Mouse (Mus musculus): ENCODE measurements around the gene Chchd5. TPM values are rescaled to one million over a fixed set of nuclear protein-coding genes. Genes with fewer than 3 reads are reported as not detected.

Chchd5 gene
- polyA plus RNA-seq, 1 experiment from 2014 or later, result 16.9 TPM

- 84% methylated on average over 9 of the region's 9 CpGs for WGBS
- H3K4me3 ChIP-seq, result no peak overlapping the region
- peaks cover 5% of the 10 kb centered on the region for H3K9me3 ChIP-seq (replicated peaks)
- no peak for ATAC-seq (ENCODE audit: insufficient number of reproducible peaks, low FRiP score)
- H3K27ac ChIP-seq (ENCODE audit: poor library complexity, severe bottlenecking), result no peak overlapping the region
- H3K4me1 ChIP-seq (replicated peaks), result no peaks in the 10 kb centered on the region
- H3K36me3 ChIP-seq, result no peaks in the 10 kb centered on the region
- no peaks in the 10 kb centered on the region for H3K27me3 ChIP-seq (replicated peaks)
- H3K9ac ChIP-seq, result no peak overlapping the region
- no peak overlapping the region for H3K4me2 ChIP-seq
Observed at GRCm38 (mm10) chr2:129151111-129151510, 21.6 kb downstream of the Chchd5 start.

GRCm38 (mm10) chr2:129152751-129153150, 23.3 kb downstream of the Chchd5 start:
- Histone ChIP-seq H3K36me3 (no peaks in the 10 kb centered on the region), H3K4me1 (replicated peaks) (no peaks in the 10 kb centered on the region), H3K27me3 (replicated peaks) (no peaks in the 10 kb centered on the region), H3K9ac (no peak overlapping the region), H3K4me3 (no peak overlapping the region), H3K9me3 (replicated peaks) (0 out of 2 replicates have a peak, but pooled peaks cover under 1% of the 10 kb centered on the region), H3K4me2 (no peak overlapping the region), H3K27ac (ENCODE audit: poor library complexity, severe bottlenecking) (no peak overlapping the region)
- 73% methylated on average over 1 of the region's 1 CpGs for WGBS
- no peak for ATAC-seq (ENCODE audit: insufficient number of reproducible peaks, low FRiP score)

- H3K36me3 ChIP-seq, result no peaks in the 10 kb centered on the region
- H3K4me3 ChIP-seq, result no peak overlapping the region
- no peak overlapping the region for H3K9ac ChIP-seq
- H3K4me2 ChIP-seq, result no peak overlapping the region
- ATAC-seq (ENCODE audit: insufficient number of reproducible peaks, low FRiP score), result no peak
- no peaks in the 10 kb centered on the region for H3K27me3 ChIP-seq (replicated peaks)
- H3K27ac ChIP-seq (ENCODE audit: poor library complexity, severe bottlenecking), result no peak overlapping the region
- peaks cover 15% of the 10 kb centered on the region for H3K4me1 ChIP-seq (replicated peaks)
- WGBS, result 62% methylated on average over 5 of the region's 5 CpGs
- H3K9me3 ChIP-seq (replicated peaks), result peaks cover 4% of the 10 kb centered on the region
Observed at GRCm38 (mm10) chr2:129164815-129165214, 35.3 kb downstream of the Chchd5 start.

- Histone ChIP-seq H3K27ac (ENCODE audit: poor library complexity, severe bottlenecking) (peak overlapping the region; percentile 66; the same call in 1 of the 2 replicates), H3K4me3 (no peak overlapping the region), H3K9ac (no peak overlapping the region), H3K27me3 (replicated peaks) (no peaks in the 10 kb centered on the region), H3K4me1 (replicated peaks) (peaks cover 15% of the 10 kb centered on the region), H3K4me2 (no peak overlapping the region), H3K9me3 (replicated peaks) (peaks cover 4% of the 10 kb centered on the region), H3K36me3 (no peaks in the 10 kb centered on the region)
- WGBS, result 35% methylated on average over 10 of the region's 10 CpGs
- no peak for ATAC-seq (ENCODE audit: insufficient number of reproducible peaks, low FRiP score)
Observed at GRCm38 (mm10) chr2:129166466-129167463, 37.3 kb downstream of the Chchd5 start.

GRCm38 (mm10) chr2:129173386-129173785, 43.9 kb downstream of the Chchd5 start:
- Histone ChIP-seq H3K9ac (no peak overlapping the region), H3K9me3 (replicated peaks) (peaks cover 7% of the 10 kb centered on the region), H3K4me3 (no peak overlapping the region), H3K27ac (ENCODE audit: poor library complexity, severe bottlenecking) (no peak overlapping the region), H3K36me3 (no peaks in the 10 kb centered on the region), H3K4me1 (replicated peaks) (no peaks in the 10 kb centered on the region), H3K4me2 (no peak overlapping the region; the same call in 1 of the 2 replicates), H3K27me3 (replicated peaks) (no peaks in the 10 kb centered on the region)
- 42% methylated on average over 10 of the region's 10 CpGs for WGBS
- no peak for ATAC-seq (ENCODE audit: insufficient number of reproducible peaks, low FRiP score)

GRCm38 (mm10) chr2:129174474-129174873, 45.0 kb downstream of the Chchd5 start:
- Histone ChIP-seq H3K27ac (ENCODE audit: poor library complexity, severe bottlenecking) (no peak overlapping the region), H3K9ac (no peak overlapping the region), H3K4me2 (no peak overlapping the region), H3K36me3 (no peaks in the 10 kb centered on the region), H3K4me1 (replicated peaks) (no peaks in the 10 kb centered on the region), H3K4me3 (no peak overlapping the region), H3K27me3 (replicated peaks) (no peaks in the 10 kb centered on the region), H3K9me3 (replicated peaks) (peaks cover 5% of the 10 kb centered on the region; the same call in 1 of the 2 replicates)
- peak; percentile 66; the same call in 1 of the 2 replicates for ATAC-seq (ENCODE audit: insufficient number of reproducible peaks, low FRiP score)
- WGBS, result 36% methylated on average over 7 of the region's 7 CpGs

- Histone ChIP-seq H3K27ac (ENCODE audit: poor library complexity, severe bottlenecking) (no peak overlapping the region), H3K4me3 (no peak overlapping the region), H3K4me2 (no peak overlapping the region), H3K4me1 (replicated peaks) (no peaks in the 10 kb centered on the region), H3K9ac (no peak overlapping the region), H3K36me3 (no peaks in the 10 kb centered on the region), H3K27me3 (replicated peaks) (no peaks in the 10 kb centered on the region), H3K9me3 (replicated peaks) (peaks cover 5% of the 10 kb centered on the region; the same call in 1 of the 2 replicates)
- no peak for ATAC-seq (ENCODE audit: insufficient number of reproducible peaks, low FRiP score)
- WGBS, result 39% methylated on average over 2 of the region's 2 CpGs
Observed at GRCm38 (mm10) chr2:129175636-129176035, 46.1 kb downstream of the Chchd5 start.

- WGBS, result 72% methylated on average over 12 of the region's 12 CpGs
- no peaks in the 10 kb centered on the region for H3K4me1 ChIP-seq (replicated peaks)
- no peak overlapping the region for H3K4me2 ChIP-seq
- H3K27me3 ChIP-seq (replicated peaks), result no peaks in the 10 kb centered on the region
- no peak overlapping the region for H3K27ac ChIP-seq (ENCODE audit: poor library complexity, severe bottlenecking)
- no peak for ATAC-seq (ENCODE audit: insufficient number of reproducible peaks, low FRiP score)
- H3K4me3 ChIP-seq, result no peak overlapping the region
- H3K36me3 ChIP-seq, result no peaks in the 10 kb centered on the region
- no peak overlapping the region for H3K9ac ChIP-seq
- peaks cover 5% of the 10 kb centered on the region; the same call in 1 of the 2 replicates for H3K9me3 ChIP-seq (replicated peaks)
Observed at GRCm38 (mm10) chr2:129176676-129177420, 47.3 kb downstream of the Chchd5 start.

- no peak overlapping the region for H3K9ac ChIP-seq
- 79% methylated on average over 3 of the region's 3 CpGs for WGBS
- no peak for ATAC-seq (ENCODE audit: insufficient number of reproducible peaks, low FRiP score)
- H3K36me3 ChIP-seq, result no peaks in the 10 kb centered on the region
- H3K27me3 ChIP-seq (replicated peaks), result no peaks in the 10 kb centered on the region
- H3K9me3 ChIP-seq (replicated peaks), result peaks cover 5% of the 10 kb centered on the region; the same call in 1 of the 2 replicates
- H3K4me3 ChIP-seq, result no peak overlapping the region
- no peak overlapping the region for H3K27ac ChIP-seq (ENCODE audit: poor library complexity, severe bottlenecking)
- H3K4me1 ChIP-seq (replicated peaks), result peaks cover 5% of the 10 kb centered on the region
- H3K4me2 ChIP-seq, result no peak overlapping the region
Observed at GRCm38 (mm10) chr2:129177661-129178060, 48.2 kb downstream of the Chchd5 start.

GRCm38 (mm10) chr2:129178182-129178908, 48.8 kb downstream of the Chchd5 start:
- H3K36me3 ChIP-seq, result no peaks in the 10 kb centered on the region
- 43% methylated on average over 10 of the region's 10 CpGs for WGBS
- H3K27me3 ChIP-seq (replicated peaks), result no peaks in the 10 kb centered on the region
- H3K9me3 ChIP-seq (replicated peaks), result peaks cover 5% of the 10 kb centered on the region; the same call in 1 of the 2 replicates
- peaks cover 11% of the 10 kb centered on the region for H3K4me1 ChIP-seq (replicated peaks)
- H3K9ac ChIP-seq, result no peak overlapping the region
- ATAC-seq (ENCODE audit: insufficient number of reproducible peaks, low FRiP score), result no peak
- H3K4me2 ChIP-seq, result no peak overlapping the region
- no peak overlapping the region for H3K4me3 ChIP-seq
- no peak overlapping the region for H3K27ac ChIP-seq (ENCODE audit: poor library complexity, severe bottlenecking)
